Mouse (Mus musculus): ENCODE results near the gene Gm18596.
"Not testable (repeated sequence)": the region's sequence is repeated elsewhere in the genome, so short reads cannot be mapped to it uniquely, and the experiment has no call there.

Gm18596 gene

GRCm38 (mm10) chr10:77713734-77714133 lies 28.7 kb downstream of the Gm18596 start:
- DNase-seq (ENCODE audit: low read depth, low spot score) = no peak

GRCm38 (mm10) chr10:77711157-77711556 lies 31.3 kb downstream of the Gm18596 start, which contains the start of gene Gm10024:
Gene Gm10024, plus strand, starts transcription at chr10:77711457.
- DNase-seq (ENCODE audit: low read depth, low spot score) = not testable (repeated sequence)

GRCm38 (mm10) chr10:77709831-77710230 lies 32.6 kb downstream of the Gm18596 start:
- no peak for DNase-seq (ENCODE audit: low read depth, low spot score)

GRCm38 (mm10) chr10:77706326-77706725 lies 36.1 kb downstream of the Gm18596 start, which contains the start of gene Gm10272:
Gene Gm10272, plus strand, starts transcription at chr10:77706626.
- DNase-seq (ENCODE audit: low read depth, low spot score) = no peak

GRCm38 (mm10) chr10:77697133-77697532 lies 45.3 kb downstream of the Gm18596 start, which contains the start of gene Gm9508:
Gene Gm9508, minus strand, starts transcription at chr10:77697233.
- DNase-seq (ENCODE audit: low read depth, low spot score) = peak; percentile 41

All from R1 (cell line).